Mouse (Mus musculus) lung, postnatal 0 days (tissue): Measurements from ENCODE around the gene Fnip2.

ENCODE experiments used
- CTCF ChIP-seq: IDR thresholded peaks from 2 replicates; pipeline ENCODE4 v1.5.1; 2016; ENCODE audit warnings: antibody characterized with exemption, mild to moderate bottlenecking
- EP300 ChIP-seq: IDR thresholded peaks from 2 replicates; pipeline ENCODE4 v1.6.1; 2016; ENCODE audit warnings: antibody characterized with exemption, mild to moderate bottlenecking, control low read depth

GRCm38 (mm10) chr3:79438276-79438675 is 129.3 kb downstream of the Fnip2 start:
- TF ChIP-seq CTCF (no peak), EP300 (no peak)
